8 mouse cellular contexts compared by ENCODE assay signal in the genomic region with DNA sequence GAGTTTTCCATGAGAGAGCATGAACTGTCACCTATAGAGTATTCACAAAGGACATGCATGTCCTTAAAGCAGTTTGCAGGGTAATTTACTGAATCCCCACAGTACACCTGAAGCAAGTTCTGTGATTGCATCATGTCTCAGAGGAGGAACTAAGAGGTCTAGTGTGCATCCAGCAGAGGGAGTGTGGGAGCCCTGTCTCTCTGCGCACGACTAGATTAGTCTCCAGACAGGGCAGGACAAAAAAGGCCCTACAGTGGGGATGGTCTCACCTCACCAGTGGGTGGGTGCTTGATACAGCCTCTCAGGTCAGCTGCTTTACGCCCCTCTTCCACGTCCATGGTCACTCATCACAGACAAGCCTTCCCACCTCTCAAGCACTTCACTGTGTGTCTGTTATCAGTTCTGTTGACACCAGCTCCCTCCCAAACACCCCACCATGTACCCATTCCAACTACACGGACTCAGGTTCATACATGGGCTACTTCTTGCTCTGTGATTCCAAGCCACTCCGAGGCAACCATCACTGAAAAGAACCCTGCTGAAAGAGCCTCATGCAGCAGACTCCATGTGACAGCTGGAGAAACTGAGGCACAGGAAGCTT. TPM values are rescaled to one million over a fixed set of nuclear protein-coding genes. Genes with fewer than 3 reads are reported as not detected.
DNase-seq lines count a peak whose midpoint lies in the region; TF ChIP-seq lines count a peak whose summit lies in the region.
"Had no signal": no experiment of that assay in that cellular context is flagged by ENCODE, and none has a peak within 500 bp of the region (broad histone marks: within the 10 kb centered on the region; RNA-seq: fewer than 3 reads in every experiment).

No protein-coding gene starts in this region.

- WGBS in heart, adult 2 months = 36% methylated on average over 6 of the region's 6 CpGs

- no peaks in the 10 kb centered on the region; the same call in 1 of the 2 replicates for H3K36me3 ChIP-seq in heart, adult 2 months (ENCODE audit: control insufficient read depth, insufficient read depth, low read length)

- no peak for TF ChIP-seq EP300 in heart, adult 2 months (IDR thresholded peaks at IDR 0.05; ENCODE audit: insufficient read depth, low read depth, low read length)

- no peaks in the 10 kb centered on the region for H3K27me3 ChIP-seq in heart, adult 2 months (ENCODE audit: control insufficient read depth, insufficient read depth, low read length)

- intact Hi-C loops in heart, adult 2 months (cut with DNase I) = no loop called here
- intact Hi-C loops in heart, postnatal 25 days (cut with DNase I) = no loop called here

- H3K79me2 ChIP-seq in heart, adult 2 months (replicated peaks; ENCODE audit: control insufficient read depth, insufficient read depth, low read length) = no peaks in the 10 kb centered on the region

- peak overlapping the region; percentile 49 for H3K9ac ChIP-seq in heart, adult 2 months (ENCODE audit: low read depth, low read length)

- no peak; the same call in 1 of the 2 replicates for TF ChIP-seq POLR2A in heart, adult 2 months (IDR thresholded peaks at IDR 0.05; ENCODE audit: insufficient read depth, low read depth, low read length)
- TF ChIP-seq POLR2A in brain, embryonic 14.5 days (IDR thresholded peaks at IDR 0.05; ENCODE audit: borderline replicate concordance, extremely low read depth, insufficient read depth, insufficient read length, poor library complexity, severe bottlenecking) = no peak

- peak; percentile 68 for TF ChIP-seq CTCF in heart, adult 2 months (IDR thresholded peaks at IDR 0.05)
- peak; percentile 42; the same call in 1 of the 2 replicates for TF ChIP-seq CTCF in brain, embryonic 14.5 days (IDR thresholded peaks at IDR 0.05; ENCODE audit: borderline replicate concordance, extremely low read depth, insufficient read depth, insufficient read length)

- peak in 1 of 2 experiments; percentile 45 for DNase-seq in heart, adult 2 months
- no peak for DNase-seq in heart, postnatal 25 days (ENCODE audit: low spot score)
- peak; percentile 53 for DNase-seq in right cerebral cortex, adult 2 months (ENCODE audit: low spot score in 2 of 2)
- DNase-seq in right cerebral cortex, postnatal 25 days = no peak
- peak; percentile 35 for DNase-seq in brain, embryonic 14.5 days (ENCODE audit: low read depth)
- peak; percentile 35 for DNase-seq in lung, postnatal 36 days
- no peak for DNase-seq in spleen, adult 12 weeks (ENCODE audit: low spot score)

- peak overlapping the region; percentile 30 for H3K4me3 ChIP-seq in heart, adult 2 months

- H3K27ac ChIP-seq in heart, adult 2 months = peak overlapping the region; percentile 93

- H3K4me1 ChIP-seq in heart, adult 2 months (ENCODE audit: control insufficient read depth, insufficient read depth, low read length) = peaks cover 12% of the 10 kb centered on the region

RNA-seq across cellular contexts. Expression of a gene that starts 25.7 kb away (rescaled TPM):
- under 1 TPM; 0.47 to 0.89 TPM for total RNA-seq in heart, adult 2 months (2021)
- 3.3 and 8.0 TPM in 2 replicates for polyA plus RNA-seq in heart, adult 2 months (2012; rRNA removed)
- total RNA-seq in heart, postnatal 25 days (2021) = under 1 TPM; 0.67 to 0.86 TPM
- polyA plus RNA-seq in brain, embryonic 14.5 days (2012; rRNA removed) = 0.04 and 0.05 TPM in 2 replicates

RNA-seq across cellular contexts. Expression of a gene that starts 31.6 kb away (rescaled TPM):
- total RNA-seq in heart, adult 2 months (2021) = over 10,000 TPM; 17,740 to 20,311 TPM
- polyA plus RNA-seq in heart, adult 2 months (2012; rRNA removed) = 16,399 and 21,043 TPM in 2 replicates
- over 10,000 TPM; 17,245 to 18,320 TPM for total RNA-seq in heart, postnatal 25 days (2021)
- polyA plus RNA-seq in brain, embryonic 14.5 days (2012; rRNA removed) = 0.26 and 0.33 TPM in 2 replicates
- total RNA-seq: left cerebral cortex, postnatal 10 days had no signal

Comparison
In these comparisons a context has a peak if more than half of its experiments do, and no peak if none do; other contexts are left out.
1. DNase-seq: peak in right cerebral cortex, adult 2 months (2 of 2), brain, embryonic 14.5 days (single experiment) and lung, postnatal 36 days (single experiment); none in heart, postnatal 25 days (single experiment), right cerebral cortex, postnatal 25 days (single experiment) and spleen, adult 12 weeks (single experiment).